Mouse (Mus musculus): ENCODE data around the gene Tbc1d19.

DNA sequence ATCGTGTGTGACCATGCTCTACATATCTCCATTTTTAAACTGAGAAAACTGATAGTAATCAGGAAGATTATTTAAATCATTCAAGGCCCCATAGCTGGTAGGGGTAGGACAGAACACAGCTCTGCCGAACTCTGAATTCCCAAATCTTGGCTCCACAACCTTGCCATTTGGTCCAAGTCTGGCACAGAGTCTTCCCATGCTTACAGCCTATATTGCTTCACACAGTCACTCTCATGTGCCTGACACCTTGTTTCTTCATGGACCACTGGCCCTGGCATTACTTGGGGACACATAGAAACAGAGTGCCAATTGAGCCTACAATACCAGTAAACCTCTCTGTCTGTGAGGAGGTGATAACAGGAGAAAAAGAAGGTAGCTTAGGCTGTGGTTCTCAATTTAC lies 111.0 kb downstream of the Tbc1d19 start:
- TF ChIP-seq CTCF (IDR thresholded peaks at IDR 0.05; ENCODE audit: low read depth, low read length) (no peak), POLR2A (IDR thresholded peaks at IDR 0.05; ENCODE audit: borderline replicate concordance, low read depth, low read length) (no peak)
